Mouse (Mus musculus) liver (tissue): ENCODE measurements around the gene 2310061N02Rik.
"Not testable (repeated sequence)": the region's sequence is repeated elsewhere in the genome, so short reads cannot be mapped to it uniquely, and the experiment has no call there.

Experiments
- DNase-seq: peaks from one replicate; pipeline ENCODE4 v3.0.0-alpha.2; 2020; ENCODE audit warnings: mixed read lengths

The 2310061N02Rik gene

DNA sequence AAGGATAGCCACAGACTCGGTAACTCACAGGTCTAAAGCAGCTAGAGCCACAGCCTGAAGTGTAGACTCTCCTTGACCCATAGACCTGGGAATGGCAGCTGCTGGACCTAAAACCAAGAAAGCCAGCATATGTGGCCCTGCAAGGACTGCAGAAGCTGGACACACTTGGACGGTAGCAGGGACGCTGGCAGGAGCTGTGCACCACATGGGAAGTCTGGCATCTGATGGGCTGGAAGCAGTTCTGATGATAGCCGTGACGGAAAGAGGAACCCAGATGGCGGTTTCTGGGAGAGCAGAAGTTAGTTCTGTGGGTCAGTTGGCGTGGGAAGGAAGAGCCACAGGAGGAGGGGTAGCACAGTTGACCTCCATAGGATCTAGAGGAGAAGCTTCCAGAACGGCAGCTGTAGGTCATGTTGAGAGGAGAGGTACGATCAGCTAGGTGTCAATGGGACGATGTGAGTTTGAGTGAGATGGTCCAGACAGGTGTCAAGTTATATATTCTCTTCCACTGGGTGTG lies at the start of gene 2310061N02Rik:
TSS of gene 2310061N02Rik (minus strand) at position 467 of the 517 bp plus-strand sequence.
- no peak for DNase-seq

DNA sequence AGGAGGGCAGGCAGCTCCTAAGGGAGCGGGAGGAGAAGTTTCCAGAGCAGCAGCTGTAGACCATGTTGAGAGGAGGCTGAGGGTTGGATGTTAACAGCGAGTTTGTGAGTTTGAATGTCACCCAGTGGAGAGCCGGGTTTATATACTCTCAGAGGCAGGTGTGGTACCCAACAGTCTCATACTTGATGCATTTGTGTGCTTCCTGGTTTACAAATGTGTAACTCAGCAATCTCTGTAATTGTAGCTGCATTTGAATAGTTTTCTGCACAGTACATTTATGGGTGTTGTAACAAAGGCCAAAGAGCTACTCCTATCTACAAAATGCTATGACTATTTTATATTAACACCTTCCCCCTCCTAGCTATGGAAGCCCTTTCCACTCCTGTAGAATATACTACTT lies 43.8 kb upstream of the 2310061N02Rik start, which contains the start of gene Krtap13:
TSS of gene Krtap13 (minus strand) at position 101 of the 400 bp plus-strand sequence.
- not testable (repeated sequence) for DNase-seq

DNA sequence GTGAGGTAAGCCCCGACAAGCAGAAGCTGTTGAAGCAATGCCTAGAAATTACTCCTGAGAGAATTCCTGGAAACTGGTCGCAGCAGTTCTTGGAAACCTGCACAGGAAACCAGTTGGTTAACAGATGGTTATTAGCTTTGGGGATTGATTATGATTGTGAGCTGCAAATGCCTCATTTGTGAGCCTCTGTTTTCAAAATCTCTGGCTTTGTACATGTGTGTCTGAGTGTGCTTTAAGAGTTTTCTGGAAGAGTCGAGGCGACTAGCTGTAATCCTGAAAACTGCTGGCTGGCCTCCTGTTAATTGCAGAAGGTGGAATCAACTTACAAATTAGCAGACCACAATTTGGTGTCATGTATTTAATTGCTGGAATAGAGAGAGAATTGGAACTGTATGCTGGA lies 40.2 kb upstream of the 2310061N02Rik start:
- no peak for DNase-seq

DNA sequence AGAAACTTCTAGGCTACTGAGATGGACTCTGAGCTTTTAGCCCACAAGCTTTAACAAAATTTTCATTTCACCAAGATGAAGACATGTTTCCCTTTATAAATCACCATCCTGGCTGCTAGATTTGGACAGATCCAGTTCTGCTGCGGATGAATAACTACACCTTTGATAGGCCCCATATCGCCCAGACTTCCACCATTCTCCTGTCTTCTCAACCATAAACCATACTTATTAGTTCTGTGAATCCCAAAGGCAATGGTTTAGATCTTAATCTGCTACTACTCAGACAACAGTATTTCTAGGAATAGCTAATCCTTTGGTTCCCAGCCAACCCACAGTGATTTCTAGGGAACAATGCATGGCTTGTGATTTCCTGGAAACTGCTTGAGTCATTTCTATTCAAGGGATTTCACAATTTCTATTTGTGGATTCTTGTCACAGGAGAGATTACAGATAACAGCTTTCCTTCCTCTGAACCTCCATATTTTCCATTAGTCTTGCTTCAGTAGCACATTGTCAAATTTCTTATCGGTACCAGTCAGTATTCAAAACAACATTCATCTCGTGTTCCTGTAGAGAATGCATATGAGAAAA lies 37.1 kb upstream of the 2310061N02Rik start:
- DNase-seq, result no peak

DNA sequence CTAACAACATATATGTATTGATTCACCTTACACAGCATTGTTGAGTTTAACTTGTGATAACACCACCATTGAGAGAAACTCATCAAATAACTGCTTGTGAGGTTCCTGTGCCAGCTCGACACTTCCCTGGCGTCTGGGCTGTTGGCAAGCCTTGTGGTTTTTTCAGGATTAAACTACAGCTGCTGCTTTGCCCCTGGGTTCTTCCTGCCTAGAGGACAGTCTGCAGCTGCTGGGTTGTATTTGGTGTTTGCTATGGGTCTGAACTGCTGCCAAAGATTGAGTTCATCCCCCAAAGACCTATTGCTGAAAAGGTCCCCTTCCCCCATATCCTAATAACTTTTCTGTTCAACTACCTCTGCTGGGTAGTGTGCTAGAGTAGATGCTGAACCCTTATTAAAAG lies 27.6 kb upstream of the 2310061N02Rik start:
- no peak for DNase-seq

DNA sequence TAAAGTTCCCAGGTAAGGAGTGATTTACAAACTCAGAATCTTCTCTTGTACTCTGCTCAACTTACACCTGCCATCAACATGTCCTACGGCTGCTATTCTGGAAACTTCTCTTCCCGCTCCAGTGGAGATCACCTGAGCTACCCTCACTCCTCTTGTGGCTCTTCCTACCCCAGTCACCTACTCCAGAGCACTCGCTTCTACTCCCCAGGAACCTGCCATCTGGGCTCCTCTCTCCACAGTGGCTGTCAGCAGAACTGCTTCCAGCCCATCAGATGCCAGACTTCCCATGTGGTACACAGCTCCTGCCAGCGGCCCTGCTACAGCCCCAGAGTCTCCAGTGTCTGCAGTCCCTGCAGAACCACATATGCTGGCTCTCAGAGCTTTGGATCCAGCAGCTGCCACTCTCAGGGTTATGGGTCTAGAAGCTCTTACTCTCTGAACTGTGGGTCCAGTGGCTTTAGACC lies 21.1 kb upstream of the 2310061N02Rik start, which contains the start of gene Krtap13-1:
TSS of gene Krtap13-1 (plus strand) at position 51 of the 464 bp plus-strand sequence.
- DNase-seq, result no peak

DNA sequence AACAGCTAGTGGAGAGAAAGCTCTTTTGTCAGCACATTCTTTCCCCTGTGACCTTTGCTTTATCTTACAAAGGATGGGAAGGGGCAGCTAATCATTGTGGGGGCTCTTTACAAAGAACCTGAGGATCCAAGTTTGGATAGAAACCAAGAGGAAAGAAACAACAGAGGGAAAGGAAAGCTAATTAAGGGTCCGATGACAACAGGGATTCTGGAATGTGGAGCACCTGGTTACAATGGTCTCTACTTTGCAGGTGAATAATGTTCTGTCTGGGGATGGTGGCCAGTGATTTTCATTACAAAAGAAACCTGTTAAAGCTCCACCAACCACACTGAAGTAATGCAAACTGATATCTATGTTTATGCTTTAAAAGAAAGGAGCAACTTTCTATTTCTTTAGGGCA lies 12.3 kb upstream of the 2310061N02Rik start:
- DNase-seq, result no peak

DNA sequence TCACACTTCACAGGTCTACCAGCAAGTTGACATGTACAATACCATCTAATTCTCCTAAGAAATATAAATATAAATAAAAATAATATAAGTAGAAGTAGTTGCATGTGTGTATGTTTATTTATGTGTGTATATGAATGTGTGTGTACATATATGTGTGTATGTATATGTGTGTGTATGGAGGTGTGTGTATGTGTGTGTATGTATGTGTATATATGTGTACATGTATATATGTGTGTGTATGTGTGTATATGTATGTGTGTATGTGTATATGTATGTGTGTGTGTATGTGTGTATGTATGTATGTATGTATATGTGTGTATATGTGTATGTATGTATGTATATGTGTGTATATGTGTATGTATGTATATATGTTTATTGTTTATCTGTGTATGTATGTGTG lies 8.8 kb upstream of the 2310061N02Rik start:
- no peak for DNase-seq

DNA sequence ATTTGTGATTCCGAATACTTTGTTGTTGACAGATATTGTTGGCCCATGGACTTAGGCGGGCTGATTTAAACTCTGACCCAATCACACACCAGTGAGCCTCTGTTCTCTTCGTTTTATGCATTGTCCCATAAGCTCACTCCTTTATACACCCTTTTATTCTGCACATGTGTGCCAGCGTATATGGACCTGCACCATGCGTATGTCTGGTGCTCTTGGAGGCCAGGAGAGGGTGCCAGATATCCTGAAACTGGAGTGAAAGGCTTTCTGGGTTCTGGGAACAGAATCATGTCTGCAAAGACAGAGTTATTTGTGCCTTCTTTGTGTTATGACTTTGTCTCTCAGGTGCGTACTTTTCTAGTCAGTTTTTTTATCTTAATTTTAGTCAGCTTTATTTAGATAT lies 3.5 kb upstream of the 2310061N02Rik start:
- DNase-seq, result no peak

DNA sequence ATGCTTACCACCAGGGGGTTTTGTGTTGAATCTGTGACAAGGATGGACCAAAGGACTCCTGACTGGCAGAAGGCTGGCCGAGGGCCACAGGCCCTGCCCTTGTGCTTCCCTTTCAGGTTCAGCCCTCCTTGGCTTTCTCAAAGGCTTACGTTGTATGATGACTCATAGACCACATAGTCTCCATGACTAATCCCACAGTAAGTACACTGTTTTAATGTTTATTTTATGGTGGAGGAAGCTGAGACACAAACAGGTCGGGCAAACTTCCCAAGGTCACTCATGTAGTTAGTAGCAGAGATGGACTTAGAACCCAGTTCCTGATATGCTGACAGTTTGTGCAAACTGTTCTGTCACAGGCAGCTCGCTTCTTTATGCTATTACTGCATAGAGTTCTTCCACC lies 3.0 kb upstream of the 2310061N02Rik start:
- DNase-seq, result no peak

DNA sequence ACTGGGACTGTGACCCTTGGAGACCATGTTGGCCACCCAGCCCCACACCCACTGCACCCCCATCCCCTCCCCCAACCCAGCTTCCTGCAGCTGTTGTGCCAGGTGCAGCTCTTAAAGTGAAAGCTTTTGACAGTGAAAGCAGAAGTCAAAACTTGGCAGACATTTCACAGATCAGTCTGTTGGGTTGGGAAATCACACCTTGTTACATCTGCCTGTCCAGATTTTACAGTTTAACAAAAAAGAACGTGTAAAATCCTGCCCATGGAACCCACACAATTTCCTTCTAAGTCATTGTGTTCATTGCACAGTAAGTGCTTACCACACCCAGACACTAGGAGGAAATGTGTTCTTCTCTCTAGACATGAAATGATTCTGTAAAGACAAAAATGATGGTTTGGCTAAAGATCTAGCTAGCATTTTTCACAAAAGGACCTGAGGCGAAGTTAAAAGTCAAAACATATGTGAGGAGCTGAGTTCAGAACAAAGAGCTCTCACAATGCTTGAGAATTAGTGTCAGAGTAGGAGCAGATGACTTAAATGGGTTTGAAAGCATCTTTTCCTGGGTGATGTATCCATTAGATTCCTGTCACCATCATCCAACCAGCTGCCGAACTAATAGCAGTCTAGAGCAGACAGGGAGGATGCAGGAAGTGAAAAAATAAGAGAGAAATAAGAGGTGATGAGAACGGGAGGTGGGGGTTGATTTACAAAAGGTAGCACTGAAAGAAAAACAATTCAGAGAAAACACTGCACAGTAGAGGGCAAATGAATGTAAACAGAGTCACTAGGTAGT lies 6.5 kb downstream of the 2310061N02Rik start:
- DNase-seq, result no peak

DNA sequence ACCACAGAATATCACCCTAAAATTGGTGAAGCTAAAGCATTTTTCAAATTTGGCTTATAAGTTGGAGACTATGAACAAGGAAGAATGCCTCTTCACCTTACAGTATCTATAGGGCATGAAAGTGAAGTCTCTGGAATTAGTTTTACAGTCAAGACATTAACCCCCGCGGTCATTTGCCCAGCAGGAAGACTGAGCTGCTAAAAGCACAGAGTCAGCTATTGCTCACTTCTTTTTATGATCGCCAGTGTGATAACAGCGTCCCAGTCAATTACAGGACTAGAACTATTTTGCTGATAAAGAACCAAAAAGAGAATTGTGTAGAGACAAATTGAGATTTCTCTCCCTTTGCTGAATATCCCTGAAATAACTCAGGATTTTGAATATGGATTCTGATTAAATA lies 11.5 kb downstream of the 2310061N02Rik start:
- no peak for DNase-seq

DNA sequence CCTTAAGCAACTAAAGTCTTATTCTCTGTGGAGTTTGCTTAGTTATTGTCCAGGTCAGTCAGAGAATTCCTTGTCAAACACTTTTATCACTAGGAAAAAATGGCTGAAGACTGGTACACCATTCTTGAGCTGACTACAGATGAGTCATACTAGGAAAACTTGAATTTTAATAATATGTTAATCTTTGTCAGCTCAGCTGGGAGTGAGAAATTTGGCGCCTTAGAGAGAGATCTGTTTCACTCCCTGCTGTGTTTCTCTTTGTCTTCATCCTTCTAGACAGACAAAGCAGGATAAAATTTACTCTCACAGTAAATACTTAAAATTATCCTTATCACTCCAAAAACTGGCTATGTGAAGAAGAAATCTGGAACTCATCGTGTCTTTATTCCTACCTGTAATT lies 26.5 kb downstream of the 2310061N02Rik start:
- no peak for DNase-seq

DNA sequence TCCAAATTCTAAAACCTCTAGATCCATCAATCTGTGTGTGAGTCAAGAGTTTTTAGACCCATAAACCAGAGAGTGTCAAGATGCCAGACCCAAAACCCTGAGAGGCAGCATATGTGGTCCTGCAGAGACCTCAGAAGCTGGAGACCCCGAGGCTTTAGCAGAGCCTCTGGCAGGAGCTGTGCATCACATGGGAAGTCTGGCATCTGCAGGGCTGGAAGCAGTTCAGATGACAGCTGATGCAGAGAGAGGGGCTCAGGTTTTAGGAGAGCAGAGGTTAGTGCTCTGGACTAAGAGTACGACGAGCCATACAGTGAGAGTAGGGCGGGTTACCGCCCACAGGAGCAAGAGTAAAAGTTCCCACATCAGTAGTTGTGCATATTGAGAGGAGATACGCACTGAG lies 28.7 kb downstream of the 2310061N02Rik start:
- DNase-seq, result no peak

DNA sequence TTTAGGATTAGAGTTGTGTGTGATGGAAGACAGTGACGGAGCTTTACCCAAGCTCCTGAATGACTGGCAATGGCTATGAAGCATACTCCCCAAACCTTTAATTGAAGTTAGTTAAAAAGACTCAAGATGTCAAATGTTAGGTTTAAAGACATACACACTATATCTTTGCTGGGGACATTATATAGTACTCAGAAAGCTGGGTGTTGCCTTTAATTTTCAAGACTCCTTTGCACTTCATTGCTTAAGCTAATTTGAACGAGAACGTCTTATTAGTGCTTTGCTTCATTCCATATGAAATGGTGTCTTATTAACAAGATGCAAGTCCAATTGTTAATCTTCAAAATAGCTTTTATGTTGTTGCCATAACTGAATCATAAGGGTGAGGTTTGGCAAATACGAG lies 36.2 kb downstream of the 2310061N02Rik start, which contains the start of gene Krtap27-1:
TSS of gene Krtap27-1 (minus strand) at position 101 of the 400 bp plus-strand sequence.
- no peak for DNase-seq

DNA sequence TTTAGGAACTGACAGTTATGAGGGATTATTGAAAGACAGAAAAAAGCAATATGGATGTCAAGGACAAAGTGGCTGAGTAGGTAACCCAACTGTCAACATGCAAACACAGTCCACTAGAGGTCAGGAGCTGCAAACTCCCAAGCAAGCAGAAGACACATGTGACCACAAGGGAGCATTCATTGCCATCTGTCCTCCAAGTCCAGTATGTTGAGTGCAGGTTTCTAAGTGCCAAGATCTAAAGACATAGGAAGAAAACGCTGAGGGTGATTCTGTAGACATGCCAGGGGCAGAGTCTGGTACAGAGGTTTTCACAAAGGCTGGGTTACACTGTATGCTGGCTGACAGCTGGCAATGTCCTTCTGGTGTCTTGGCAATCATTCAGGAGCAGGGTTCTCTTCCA lies 50.3 kb downstream of the 2310061N02Rik start:
- DNase-seq, result no peak
